Mouse (Mus musculus): Measurements from ENCODE around the gene Il12rb2.

DNA sequence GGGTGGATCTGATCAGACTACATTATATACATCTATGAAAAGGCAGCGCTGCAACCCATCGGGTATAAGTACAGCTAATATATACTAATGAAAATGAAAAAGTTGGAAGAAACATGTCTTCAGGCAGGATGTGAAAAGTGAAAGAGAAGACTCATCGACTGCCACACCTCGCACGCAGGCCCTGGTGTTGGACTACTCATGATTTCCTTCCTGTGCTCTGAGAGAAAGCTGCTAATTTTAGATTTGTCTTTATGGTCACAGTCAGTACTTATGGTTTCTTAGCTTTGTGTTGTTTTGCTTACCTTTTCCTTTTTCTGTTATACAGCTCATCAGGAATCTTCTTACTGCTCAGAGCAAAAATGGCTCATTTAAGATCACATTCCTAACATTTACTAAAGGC is 39.3 kb upstream of the Il12rb2 start:
- no peak for TF ChIP-seq TAL1 (IDR thresholded peaks at IDR 0.05; ENCODE audit: low read length)
- TF ChIP-seq GATA1 (IDR thresholded peaks at IDR 0.05; ENCODE audit: low read length), result no peak
